Mouse (Mus musculus) hindbrain, embryonic 14.5 days (tissue): ENCODE measurements at regions not wholly inside any gene's neighbourhood (a gene's known extent, or its start where the extent isn't known, plus 50 kb on each side); places are given as distances from the start of the nearest gene placed in this dataset.
A peak's percentile ranks its signal among the peaks of the same experiment; 100 is the strongest.

Experiments used
- ATAC-seq: fragments of 200-750 bp; cut with Nextera tagmentation; 2 replicates; pipeline ENCODE4 v1.8.0; 2017; ENCODE audit warnings: moderate number of reproducible peaks, mild to moderate bottlenecking, moderate TSS enrichment, moderate library complexity; ENCODE audit not compliant: low FRiP score
- DNase-seq: peaks from one replicate; pipeline ENCODE4 v3.0.0-alpha.2; 2015; ENCODE audit warnings: low spot score
- H3K27ac ChIP-seq: fragments of 300-500 bp; sonication (generic); 2 replicates; pipeline ENCODE4 v1.5.1; 2014; ENCODE audit warnings: mild to moderate bottlenecking, moderate library complexity
- H3K27me3 ChIP-seq: fragments of 300-500 bp; sonication (generic); 2 replicates; pipeline ENCODE4 v1.6.1; 2014; ENCODE audit warnings: mild to moderate bottlenecking, low read length, mixed read lengths; ENCODE audit not compliant: control insufficient read depth, insufficient read depth
- H3K36me3 ChIP-seq: fragments of 300-500 bp; sonication (generic); replicated peaks from 2 replicates; pipeline ENCODE4 v1.6.1; 2014; ENCODE audit not compliant: control insufficient read depth, insufficient read depth
- H3K4me1 ChIP-seq: fragments of 300-500 bp; sonication (generic); replicated peaks from 2 replicates; pipeline ENCODE4 v1.6.1; 2014; ENCODE audit warnings: antibody characterized with exemption, low read length, mixed read lengths; ENCODE audit not compliant: control insufficient read depth, insufficient read depth
- H3K4me2 ChIP-seq: fragments of 300-500 bp; sonication (generic); replicated peaks from 2 replicates; pipeline ENCODE4 v1.6.1; 2014; ENCODE audit warnings: mild to moderate bottlenecking, moderate library complexity
- H3K4me3 ChIP-seq: fragments of 300-500 bp; sonication (generic); replicated peaks from 2 replicates; pipeline ENCODE4 v1.5.1; 2014; ENCODE audit warnings: mild to moderate bottlenecking, low read length
- H3K9ac ChIP-seq: fragments of 300-500 bp; sonication (generic); 2 replicates; pipeline ENCODE4 v1.6.1; 2014
- H3K9me3 ChIP-seq: fragments of 300-500 bp; sonication (generic); 2 replicates; pipeline ENCODE4 v1.6.1; 2016; ENCODE audit warnings: low read length; ENCODE audit not compliant: control insufficient read depth
- WGBS: fragments of 180-500 bp; shearing (Covaris S2); extraction: QIAGEN DNeasy Blood & Tissue Kit; methylation state at CpG from one replicate; pipeline ENCODE4 v1.1.7; 2014; 5-methylcytosine and 5-hydroxymethylcytosine counted together

DNA sequence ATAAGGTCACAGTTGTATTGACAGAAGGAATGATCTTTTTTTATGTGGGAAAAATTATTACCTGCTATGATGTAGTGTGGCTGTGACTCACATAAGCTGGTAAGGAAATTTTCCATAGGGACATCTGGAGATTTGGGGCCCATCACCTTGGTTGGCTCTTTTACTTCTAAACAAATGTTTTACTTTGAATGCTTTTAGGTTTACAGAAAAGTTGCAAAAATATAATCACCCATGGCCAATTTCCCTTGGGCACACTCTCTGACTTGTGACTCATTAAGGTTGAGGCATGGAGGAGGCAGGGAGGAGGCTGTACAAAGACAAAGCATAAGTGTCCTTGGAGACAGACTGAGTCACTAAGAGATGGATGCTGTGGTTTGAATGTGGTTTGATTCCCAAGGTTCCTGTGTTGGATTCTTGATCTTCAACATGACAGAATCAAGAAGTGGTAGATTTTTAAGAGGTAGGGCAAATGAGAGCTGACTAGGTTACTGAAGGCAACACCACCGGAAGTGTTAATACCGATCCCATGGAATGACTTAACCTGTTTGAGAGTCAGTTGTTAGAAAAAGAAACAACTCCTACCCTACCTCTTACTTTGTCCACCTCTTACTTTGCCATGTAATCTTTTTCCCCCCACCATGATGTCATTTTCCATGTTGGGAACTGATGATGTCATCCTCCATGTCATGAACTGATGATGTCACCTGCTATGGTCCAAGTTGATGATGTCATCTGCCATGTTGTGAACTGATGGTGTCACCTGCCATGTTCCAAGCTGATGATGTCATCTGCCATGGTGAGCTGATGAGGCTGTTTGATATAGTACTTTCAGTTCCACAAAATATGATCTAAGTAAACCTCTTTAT is 171.1 kb upstream of the Nlrp1b start:
- Histone ChIP-seq H3K36me3 (no peaks in the 10 kb centered on the region), H3K27me3 (no peaks in the 10 kb centered on the region), H3K4me1 (no peaks in the 10 kb centered on the region), H3K9me3 (0 out of 2 replicates have a peak, but pooled peaks cover 5% of the 10 kb centered on the region), H3K4me3 (no peak overlapping the region), H3K27ac (no peak overlapping the region), H3K9ac (no peak overlapping the region), H3K4me2 (no peak overlapping the region)
- 93% methylated on average over 2 of the region's 2 CpGs for WGBS
- DNase-seq, result no peak
- no peak for ATAC-seq

DNA sequence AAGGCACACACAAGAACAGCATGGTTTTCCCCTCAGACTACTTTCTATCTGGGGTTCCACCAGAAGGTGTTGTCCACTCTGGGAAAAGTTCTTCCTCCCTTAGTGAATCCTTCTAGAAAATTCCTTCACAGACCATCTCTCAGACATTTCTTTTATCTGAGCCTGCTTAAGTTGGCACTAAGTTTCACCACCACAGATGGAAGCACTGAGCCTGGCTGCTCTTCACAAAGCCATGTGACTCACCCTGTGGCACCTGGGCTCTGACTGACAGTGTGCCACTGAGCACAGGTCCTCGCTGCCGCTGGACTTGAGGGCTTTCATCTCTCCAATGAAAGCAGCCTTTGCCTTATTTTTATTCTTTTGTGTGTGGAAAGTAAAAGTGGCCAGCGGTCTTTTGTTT is 173.8 kb upstream of the Nlrp1b start:
- Histone ChIP-seq H3K9ac (no peak overlapping the region), H3K27me3 (no peaks in the 10 kb centered on the region), H3K4me3 (no peak overlapping the region), H3K4me1 (no peaks in the 10 kb centered on the region; the same call in 1 of the 2 replicates), H3K27ac (no peak overlapping the region), H3K36me3 (no peaks in the 10 kb centered on the region), H3K4me2 (no peak overlapping the region), H3K9me3 (no peaks in the 10 kb centered on the region)
- ATAC-seq, result no peak
- DNase-seq, result no peak
- WGBS, result 91% methylated on average over 3 of the region's 3 CpGs

DNA sequence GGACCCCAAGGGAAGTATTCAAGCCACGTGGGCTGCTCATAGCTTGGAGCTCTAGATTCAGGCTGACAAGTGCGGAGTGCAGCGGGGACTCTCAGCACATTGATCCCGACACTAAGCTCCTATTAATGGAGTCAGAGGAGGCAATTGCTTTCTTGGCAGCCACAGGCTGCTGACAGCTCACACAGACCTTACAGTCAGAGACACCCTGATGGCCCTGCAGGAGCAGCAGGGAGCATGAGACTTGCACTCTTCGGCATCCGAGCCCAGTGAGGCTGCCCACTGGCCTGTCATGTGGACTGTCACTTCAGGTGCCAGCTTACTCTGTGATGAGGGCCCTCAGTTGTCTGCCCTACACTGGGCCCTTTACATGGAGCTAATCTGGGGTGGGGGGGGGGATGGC is 176.5 kb upstream of the Nlrp1b start:
- H3K9me3 ChIP-seq, result no peaks in the 10 kb centered on the region
- ATAC-seq (no peak), DNase-seq (no peak)
- no peak overlapping the region for H3K4me3 ChIP-seq
- H3K36me3 ChIP-seq, result no peaks in the 10 kb centered on the region
- H3K27ac ChIP-seq, result no peak overlapping the region
- H3K9ac ChIP-seq, result no peak overlapping the region
- WGBS, result 57% methylated on average over 6 of the region's 6 CpGs
- no peaks in the 10 kb centered on the region; the same call in 1 of the 2 replicates for H3K4me1 ChIP-seq
- H3K27me3 ChIP-seq, result no peaks in the 10 kb centered on the region
- no peak overlapping the region for H3K4me2 ChIP-seq

GRCm38 (mm10) chr11:71409211-71409765 is 178.8 kb upstream of the Nlrp1b start:
- Histone ChIP-seq H3K27me3 (no peaks in the 10 kb centered on the region), H3K27ac (no peak overlapping the region), H3K4me2 (no peak overlapping the region), H3K9me3 (no peaks in the 10 kb centered on the region), H3K36me3 (no peaks in the 10 kb centered on the region), H3K4me3 (no peak overlapping the region), H3K4me1 (peaks cover 2% of the 10 kb centered on the region; the same call in 1 of the 2 replicates), H3K9ac (no peak overlapping the region)
- ATAC-seq, result no peak
- 82% methylated on average over 6 of the region's 6 CpGs for WGBS
- DNase-seq, result no peak

GRCm38 (mm10) chr11:71410582-71410981 is 180.0 kb upstream of the Nlrp1b start:
- Histone ChIP-seq H3K27me3 (no peaks in the 10 kb centered on the region), H3K9me3 (no peaks in the 10 kb centered on the region), H3K36me3 (no peaks in the 10 kb centered on the region), H3K27ac (no peak overlapping the region), H3K9ac (no peak overlapping the region), H3K4me2 (no peak overlapping the region), H3K4me3 (no peak overlapping the region), H3K4me1 (peaks cover 11% of the 10 kb centered on the region; the same call in 1 of the 2 replicates)
- WGBS, result 94% methylated on average over 3 of the region's 3 CpGs
- DNase-seq (no peak), ATAC-seq (no peak)

GRCm38 (mm10) chr11:71411958-71412357 is 181.4 kb upstream of the Nlrp1b start:
- H3K9ac ChIP-seq, result no peak overlapping the region
- no peaks in the 10 kb centered on the region for H3K9me3 ChIP-seq
- no peaks in the 10 kb centered on the region for H3K27me3 ChIP-seq
- no peaks in the 10 kb centered on the region for H3K36me3 ChIP-seq
- peaks cover 13% of the 10 kb centered on the region; the same call in 1 of the 2 replicates for H3K4me1 ChIP-seq
- 83% methylated on average over 1 of the region's 1 CpGs for WGBS
- no peak for DNase-seq
- H3K27ac ChIP-seq, result no peak overlapping the region
- no peak overlapping the region for H3K4me3 ChIP-seq
- H3K4me2 ChIP-seq, result no peak overlapping the region
- ATAC-seq, result no peak

DNA sequence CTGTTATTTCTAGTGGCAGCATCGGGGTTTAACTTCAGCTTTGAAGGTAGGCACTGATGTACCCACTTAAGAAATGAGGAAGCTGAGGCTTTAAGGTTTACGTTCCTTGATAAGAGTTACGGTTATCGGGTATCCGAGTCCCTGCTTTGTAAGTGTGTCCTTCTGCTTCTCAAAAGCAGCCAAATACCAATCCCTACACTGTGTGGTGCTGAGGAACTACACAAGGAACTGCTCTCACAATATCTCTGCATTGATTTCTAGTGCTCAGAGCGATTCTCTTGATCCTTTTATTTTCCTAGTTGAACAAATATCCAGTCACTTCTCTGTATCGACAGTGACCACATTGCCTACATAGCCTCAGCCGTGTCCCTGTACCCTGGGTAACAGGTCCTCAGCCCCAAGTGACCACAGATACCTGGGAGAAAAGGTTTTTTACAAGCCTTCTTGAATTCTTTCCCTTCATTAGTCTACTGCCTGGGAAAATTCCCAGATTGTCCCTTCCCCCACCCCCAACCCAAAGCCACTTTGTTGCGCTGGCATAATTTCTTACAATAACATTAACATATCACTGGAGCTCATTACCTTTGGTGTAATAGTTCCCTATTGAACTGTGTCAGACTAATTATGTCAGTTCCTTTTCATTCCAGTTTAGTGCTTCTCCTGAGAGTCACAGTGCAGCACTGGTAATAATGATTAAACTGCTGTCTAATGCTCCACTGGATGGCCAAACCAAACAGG is 184.0 kb upstream of the Nlrp1b start:
- DNase-seq, result peak; percentile 47

GRCm38 (mm10) chr11:71415451-71415850 is 184.9 kb upstream of the Nlrp1b start:
- Histone ChIP-seq H3K36me3 (no peaks in the 10 kb centered on the region), H3K4me1 (peaks cover 13% of the 10 kb centered on the region; the same call in 1 of the 2 replicates), H3K9me3 (no peaks in the 10 kb centered on the region), H3K9ac (no peak overlapping the region), H3K4me3 (no peak overlapping the region), H3K27me3 (no peaks in the 10 kb centered on the region), H3K27ac (0 out of 2 replicates have a peak overlapping the region, but pooled peaks have one; percentile 35), H3K4me2 (no peak overlapping the region)
- ATAC-seq, result no peak
- no peak for DNase-seq
- WGBS, result 29% methylated on average over 3 of the region's 3 CpGs

More for the DNA sequence above, 184.0 kb upstream of the Nlrp1b start:
- no peak overlapping the region for H3K9ac ChIP-seq
- peaks cover 13% of the 10 kb centered on the region; the same call in 1 of the 2 replicates for H3K4me1 ChIP-seq
- no peak overlapping the region for H3K4me2 ChIP-seq
- peak overlapping the region; percentile 71 for H3K27ac ChIP-seq
- WGBS, result 48% methylated on average over 9 of the region's 9 CpGs
- peak; percentile 83 for ATAC-seq
- no peaks in the 10 kb centered on the region for H3K27me3 ChIP-seq
- no peaks in the 10 kb centered on the region for H3K9me3 ChIP-seq
- no peak overlapping the region for H3K4me3 ChIP-seq
- H3K36me3 ChIP-seq, result no peaks in the 10 kb centered on the region

GRCm38 (mm10) chr11:71422291-71422840 is 191.8 kb upstream of the Nlrp1b start:
- Histone ChIP-seq H3K9me3 (no peaks in the 10 kb centered on the region), H3K4me1 (no peaks in the 10 kb centered on the region), H3K4me2 (no peak overlapping the region), H3K27ac (0 out of 2 replicates have a peak overlapping the region, but pooled peaks have one; percentile 20), H3K4me3 (no peak overlapping the region), H3K9ac (no peak overlapping the region), H3K36me3 (no peaks in the 10 kb centered on the region), H3K27me3 (no peaks in the 10 kb centered on the region)
- DNase-seq (no peak), ATAC-seq (no peak)
- 49% methylated on average over 2 of the region's 2 CpGs for WGBS
